Mouse (Mus musculus) forebrain, embryonic 15.5 days (tissue): ENCODE measurements around the gene Hexb. TPM values are rescaled to one million over a fixed set of nuclear protein-coding genes. Genes with fewer than 3 reads are reported as not detected.
"Not testable (repeated sequence)": the region's sequence is repeated elsewhere in the genome, so short reads cannot be mapped to it uniquely, and the experiment has no call there.

Experiments
- ATAC-seq: fragments of 200-750 bp; cut with Nextera tagmentation; replicated peaks from 2 replicates; pipeline ENCODE4 v1.8.0; 2017; ENCODE audit warnings: mild to moderate bottlenecking, moderate TSS enrichment, moderate library complexity
- H3K27ac ChIP-seq: fragments of 300-500 bp; sonication (generic); replicated peaks from 2 replicates; pipeline ENCODE4 v1.5.1; 2015; ENCODE audit warnings: mild to moderate bottlenecking, inconsistent platforms
- H3K27me3 ChIP-seq: fragments of 300-500 bp; sonication (generic); 2 replicates; pipeline ENCODE4 v1.6.1; 2015; ENCODE audit warnings: inconsistent platforms
- H3K36me3 ChIP-seq: fragments of 300-500 bp; sonication (generic); 2 replicates; pipeline ENCODE4 v1.6.1; 2015; ENCODE audit warnings: mild to moderate bottlenecking, inconsistent platforms
- H3K4me1 ChIP-seq: fragments of 300-500 bp; sonication (generic); 2 replicates; pipeline ENCODE4 v1.6.1; 2015; ENCODE audit warnings: inconsistent platforms
- H3K4me2 ChIP-seq: fragments of 300-500 bp; sonication (generic); replicated peaks from 2 replicates; pipeline ENCODE4 v1.6.1; 2015; ENCODE audit warnings: mild to moderate bottlenecking, inconsistent platforms
- H3K4me3 ChIP-seq: fragments of 300-500 bp; sonication (generic); 2 replicates; pipeline ENCODE4 v1.5.1; 2015; ENCODE audit warnings: mild to moderate bottlenecking, inconsistent platforms
- H3K9ac ChIP-seq: fragments of 300-500 bp; sonication (generic); replicated peaks from 2 replicates; pipeline ENCODE4 v1.6.1; 2015; ENCODE audit warnings: mild to moderate bottlenecking, inconsistent platforms
- H3K9me3 ChIP-seq: fragments of 300-500 bp; sonication (generic); 2 replicates; pipeline ENCODE4 v1.6.1; 2016; ENCODE audit warnings: inconsistent platforms
- WGBS: fragments of 180-500 bp; shearing (Covaris S2); methylation state at CpG from one replicate; pipeline ENCODE4 v1.1.7; 2015; ENCODE audit warnings: mixed read lengths; 5-methylcytosine and 5-hydroxymethylcytosine counted together
- polyA plus RNA-seq: library from polyadenylated mRNA; unstranded; fragments of >200 nt; fragmentation: Nextera tagmentation; extraction: Ambion mirVana; gene quantifications from 2 replicates; pipeline ENCODE4 v1.2.1, GENCODE M21; 2015

The Hexb gene
- polyA plus RNA-seq, 1 experiment from 2014 or later, result 34.8 TPM

DNA sequence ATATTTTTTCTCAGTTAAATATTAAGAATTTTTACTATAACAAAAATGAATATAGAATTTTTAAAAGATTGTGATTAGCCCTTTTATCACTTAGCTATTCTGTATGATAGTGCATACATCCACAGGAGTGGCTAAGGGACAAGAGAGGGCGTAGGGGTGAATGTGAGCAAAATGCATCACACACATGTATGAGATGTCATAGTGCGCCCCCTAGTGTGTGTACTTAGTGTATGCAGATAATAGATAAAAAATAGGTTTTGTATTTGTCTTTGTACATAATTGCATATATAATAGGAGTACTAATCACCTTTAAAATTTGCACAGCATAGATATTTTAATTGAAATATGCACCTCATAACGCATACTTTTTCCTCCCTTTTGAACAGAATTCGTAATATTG is 52.3 kb downstream of the Hexb start:
- ATAC-seq, result no peak
- Histone ChIP-seq H3K9me3 (no peaks in the 10 kb centered on the region), H3K27me3 (no peaks in the 10 kb centered on the region), H3K4me1 (no peaks in the 10 kb centered on the region), H3K36me3 (peaks cover 50% of the 10 kb centered on the region), H3K4me3 (no peak overlapping the region), H3K4me2 (no peak overlapping the region), H3K27ac (no peak overlapping the region), H3K9ac (no peak overlapping the region)
- 60% methylated on average over 4 of the region's 4 CpGs for WGBS

GRCm38 (mm10) chr13:97142321-97142720 is 55.8 kb downstream of the Hexb start:
- Histone ChIP-seq H3K4me1 (peaks cover 9% of the 10 kb centered on the region), H3K9me3 (no peaks in the 10 kb centered on the region), H3K27ac (no peak overlapping the region), H3K9ac (no peak overlapping the region), H3K4me3 (no peak overlapping the region), H3K27me3 (no peaks in the 10 kb centered on the region), H3K36me3 (peaks cover 25% of the 10 kb centered on the region), H3K4me2 (no peak overlapping the region)
- no peak for ATAC-seq
- WGBS, result 93% methylated on average over 7 of the region's 7 CpGs

- H3K4me3 ChIP-seq, result peak overlapping the region; percentile 74
- H3K9ac ChIP-seq, result peak overlapping the region; percentile 84
- H3K4me2 ChIP-seq, result peak overlapping the region; percentile 50
- H3K27ac ChIP-seq, result peak overlapping the region; percentile 92
- not testable (repeated sequence) for H3K27me3 ChIP-seq, H3K9me3 ChIP-seq
- peaks cover 20% of the 10 kb centered on the region for H3K36me3 ChIP-seq
- WGBS, result 38% methylated on average over 8 of the region's 8 CpGs
- peak; percentile 15; the same call in 1 of the 2 replicates for ATAC-seq
- H3K4me1 ChIP-seq, result peaks cover 14% of the 10 kb centered on the region
Measured at GRCm38 (mm10) chr13:97138404-97138931, 59.7 kb downstream of the Hexb start.

- Histone ChIP-seq H3K27ac (peak within 1 kb of the TSS; percentile 92), H3K4me3 (peak within 1 kb of the TSS; percentile 74), H3K4me1 (peaks cover 14% of the 10 kb centered on the region), H3K9ac (peak within 1 kb of the TSS; percentile 84), H3K9me3 (no peaks in the 10 kb centered on the region), H3K27me3 (no peaks in the 10 kb centered on the region), H3K4me2 (peak within 1 kb of the TSS; percentile 57), H3K36me3 (peaks cover 20% of the 10 kb centered on the region)
- ATAC-seq, result peak; percentile 99
- WGBS, result under 1% methylated on average over 57 of the region's 57 CpGs
Measured at GRCm38 (mm10) chr13:97137466-97138400, 60.4 kb downstream of the Hexb start, which contains the start of the genes Gfm2 and Nsa2. TSS of gene Gfm2 (plus strand) at chr13:97137937. TSS of gene Nsa2 (minus strand) at chr13:97137937.

GRCm38 (mm10) chr13:97130413-97130812 is 67.7 kb downstream of the Hexb start:
- H3K4me3 ChIP-seq, ATAC-seq, H3K4me1 ChIP-seq, H3K9ac ChIP-seq, H3K4me2 ChIP-seq, H3K27me3 ChIP-seq, H3K27ac ChIP-seq, H3K9me3 ChIP-seq: not testable (repeated sequence)
- no CpG with 5 or more reads among the region's 2 CpGs for WGBS
- peaks cover 32% of the 10 kb centered on the region for H3K36me3 ChIP-seq

GRCm38 (mm10) chr13:97129654-97130053 is 68.5 kb downstream of the Hexb start:
- H3K27ac ChIP-seq, H3K4me3 ChIP-seq, H3K4me1 ChIP-seq, H3K9me3 ChIP-seq, H3K27me3 ChIP-seq, H3K4me2 ChIP-seq, H3K9ac ChIP-seq, ATAC-seq: not testable (repeated sequence)
- peaks cover 29% of the 10 kb centered on the region for H3K36me3 ChIP-seq
- WGBS, result 90% methylated on average over 4 of the region's 4 CpGs

Other genes with a start within 250 kb of the Hexb start
- gene 1700029F12Rik, start 164.0 kb downstream of the Hexb start, polyA plus RNA-seq, result not detected in 2 replicates
- gene Fam169a, start 131.1 kb downstream of the Hexb start, polyA plus RNA-seq, result 14.4 and 15.1 TPM in 2 replicates
- 0.92 and 1.5 TPM in 2 replicates for gene Gm6169, start 99.1 kb downstream of the Hexb start, polyA plus RNA-seq
- 32.0 and 34.8 TPM in 2 replicates for gene Gfm2, start 60.4 kb downstream of the Hexb start, polyA plus RNA-seq
- 41.8 and 42.4 TPM in 2 replicates for gene Nsa2, start 60.4 kb downstream of the Hexb start, polyA plus RNA-seq
- 82.4 and 103 TPM in 2 replicates for gene Enc1, start 42.7 kb upstream of the Hexb start, polyA plus RNA-seq